Mouse (Mus musculus) CH12.LX (cell line): ENCODE measurements at regions not wholly inside any gene's neighbourhood (a gene's known extent, or its start where the extent isn't known, plus 50 kb on each side); places are given as distances from the start of the nearest gene placed in this dataset.

Source experiments
- CHD1 ChIP-seq: IDR thresholded peaks from 2 replicates; pipeline ENCODE4 v1.6.1; 2012; ENCODE audit warnings: low read depth, low read length, improper control_type of control experiment, inconsistent platforms
- CTCF ChIP-seq, 2 experiments: IDR thresholded peaks in 1 of 2; conservative IDR thresholded peaks in 1 of 2; 2 replicates each; pipeline ENCODE4 v1.5.1; 2011 to 2012; ENCODE audit warnings: low read depth in 2 of 2, low read length in 2 of 2, improper control_type of control experiment in 1 of 2, inconsistent platforms in 1 of 2, mild to moderate bottlenecking in 1 of 2, moderate library complexity in 1 of 2
- E2F4 ChIP-seq: IDR thresholded peaks from 2 replicates; pipeline ENCODE4 v1.6.1; 2011; ENCODE audit warnings: low read depth, low read length, improper control_type of control experiment; ENCODE audit not compliant: insufficient replicate concordance
- EP300 ChIP-seq: IDR thresholded peaks from 2 replicates; pipeline ENCODE4 v1.6.1; 2011; ENCODE audit warnings: low read length, improper control_type of control experiment
- HCFC1 ChIP-seq: IDR thresholded peaks from 2 replicates; pipeline ENCODE4 v1.6.1; 2012; ENCODE audit warnings: low read depth, mild to moderate bottlenecking, inconsistent platforms, low read length, improper control_type of control experiment
- MXI1 ChIP-seq: IDR thresholded peaks from 2 replicates; pipeline ENCODE4 v1.6.1; 2011; ENCODE audit warnings: mild to moderate bottlenecking, low read depth, low read length, improper control_type of control experiment
- POLR2A ChIP-seq: IDR thresholded peaks from 2 replicates; pipeline ENCODE4 v1.6.1; 2011; ENCODE audit warnings: low read depth, mild to moderate bottlenecking, improper control_type of control experiment, low read length
- POLR2AphosphoS2 ChIP-seq: IDR thresholded peaks from 2 replicates; pipeline ENCODE4 v1.6.1; 2011; ENCODE audit warnings: low read depth, low read length, improper control_type of control experiment
- RAD21 ChIP-seq: IDR thresholded peaks from 2 replicates; pipeline ENCODE4 v1.6.1; 2011; ENCODE audit warnings: low read depth, mild to moderate bottlenecking, low read length, improper control_type of control experiment, moderate library complexity
- RCOR1 ChIP-seq: conservative IDR thresholded peaks from 2 replicates; pipeline ENCODE4 v1.6.1; 2012; ENCODE audit warnings: low read depth, mild to moderate bottlenecking, inconsistent platforms, low read length, improper control_type of control experiment
- SMC3 ChIP-seq: IDR thresholded peaks from 2 replicates; pipeline ENCODE4 v1.6.1; 2011; ENCODE audit warnings: low read depth, low read length, improper control_type of control experiment
- ZKSCAN1 ChIP-seq: IDR thresholded peaks from 2 replicates; pipeline ENCODE4 v1.6.1; 2012; ENCODE audit warnings: low read depth, inconsistent platforms, low read length, improper control_type of control experiment, borderline replicate concordance
- ZNF384 ChIP-seq: IDR thresholded peaks from 2 replicates; pipeline ENCODE4 v1.6.1; 2012; ENCODE audit warnings: low read depth, low read length, improper control_type of control experiment, inconsistent platforms

- no peak for TF ChIP-seq CTCF (conservative IDR thresholded peaks at IDR 0.05 in 1 of 2, IDR thresholded peaks at IDR 0.05 in 1 of 2; ENCODE audit: low read depth in 2 of 2, low read length in 2 of 2)
- TF ChIP-seq HCFC1: no peak
- TF ChIP-seq E2F4: no peak
- no peak for TF ChIP-seq POLR2A
- no peak for TF ChIP-seq MXI1
- TF ChIP-seq SMC3: no peak
- no peak for TF ChIP-seq ZNF384
- TF ChIP-seq EP300: no peak
- no peak for TF ChIP-seq RCOR1
- TF ChIP-seq ZKSCAN1: no peak
- no peak for TF ChIP-seq RAD21
- TF ChIP-seq CHD1: no peak
- no peak for TF ChIP-seq POLR2AphosphoS2
These were observed 378.2 kb upstream of the Mmadhc start for GRCm38 (mm10) chr2:50674856-50675175.
